Mouse (Mus musculus): ENCODE measurements around the gene 1700030K09Rik. TPM values are rescaled to one million over a fixed set of nuclear protein-coding genes. Genes with fewer than 3 reads are reported as not detected.
A peak's percentile ranks its signal among the peaks of the same experiment; 100 is the strongest.

Gene 1700030K09Rik
- polyA plus RNA-seq, 1 experiment from 2014 or later, result 14.0 TPM

DNA sequence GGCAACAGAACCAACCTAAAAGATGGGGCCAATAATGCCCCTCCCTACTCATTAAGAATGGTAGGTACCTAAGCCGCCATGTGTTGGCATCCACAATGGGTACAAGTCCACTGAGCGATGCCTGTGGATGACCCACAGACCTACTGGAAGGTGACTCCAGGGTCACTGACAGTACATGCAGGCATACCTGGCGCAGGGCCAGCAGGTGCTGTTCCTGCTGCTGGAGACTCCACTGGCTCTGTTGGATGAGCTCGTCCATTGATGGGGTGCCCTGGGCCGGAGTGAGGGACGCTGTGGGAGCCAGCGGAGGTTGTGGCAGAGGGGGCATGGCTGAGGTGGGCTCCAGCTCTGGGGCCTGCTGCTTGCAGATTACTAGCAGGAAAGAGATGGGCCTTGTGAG lies 27.0 kb downstream of the 1700030K09Rik start:
- ATAC-seq (replicated peaks; ENCODE audit: low FRiP score) (no peak), DNase-seq (ENCODE audit: low spot score) (no peak)
- Histone ChIP-seq H3K36me3 (ENCODE audit: control insufficient read depth, insufficient read depth, low read length) (peaks cover 69% of the 10 kb centered on the region), H3K4me2 (no peak overlapping the region), H3K4me3 (ENCODE audit: low read depth, low read length) (no peak overlapping the region), H3K9ac (ENCODE audit: low read depth, low read length) (no peak overlapping the region), H3K9me3 (ENCODE audit: control insufficient read depth, low read length) (no peaks in the 10 kb centered on the region), H3K27ac (ENCODE audit: low read depth, low read length) (no peak overlapping the region), H3K4me1 (replicated peaks; ENCODE audit: control insufficient read depth, insufficient read depth, low read length) (peaks cover 10% of the 10 kb centered on the region; the same call in 1 of the 2 replicates), H3K27me3 (replicated peaks; ENCODE audit: control insufficient read depth, insufficient read depth, low read length) (no peaks in the 10 kb centered on the region)
- WGBS, result 95% methylated on average over 7 of the region's 7 CpGs

DNA sequence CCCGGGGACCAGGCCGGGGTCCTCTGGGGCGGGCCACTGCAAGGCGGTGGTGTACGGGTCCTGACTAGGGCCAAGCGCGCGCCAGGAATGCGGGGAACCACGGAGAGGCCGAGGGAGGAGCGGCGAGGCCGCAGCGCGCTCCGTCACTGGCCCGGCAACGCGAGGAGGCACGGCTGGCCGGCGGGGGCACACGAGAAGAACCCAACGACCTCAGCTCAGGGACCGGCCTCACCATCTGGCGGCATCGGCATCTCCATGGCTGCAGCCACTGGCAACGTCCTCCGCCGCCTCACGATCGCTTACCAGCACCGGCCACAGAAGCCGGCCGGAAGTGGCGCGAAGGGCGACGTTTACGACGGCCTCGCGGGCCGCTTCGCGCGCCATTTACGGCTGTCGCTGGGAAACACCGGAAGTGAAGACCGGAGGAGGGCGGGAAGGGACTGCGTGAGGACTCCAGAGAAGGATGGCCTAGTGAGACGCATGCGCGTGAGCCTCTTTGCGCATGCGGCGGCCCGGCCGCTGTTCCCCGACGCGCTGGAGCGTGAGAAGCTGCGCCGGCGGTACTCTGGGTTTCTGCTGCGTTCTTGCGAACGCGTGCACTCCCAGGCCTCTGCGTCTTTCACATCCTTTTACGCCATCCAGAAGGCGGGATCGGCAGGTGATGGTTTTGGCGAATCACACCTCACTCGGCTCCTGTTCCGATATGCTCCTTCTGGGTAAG lies 31.3 kb downstream of the 1700030K09Rik start, which contains the start of gene Cherp:
Gene Cherp (minus strand): TSS at position 401 of the 721 bp plus-strand sequence.
- peak within 1 kb of the TSS; percentile 67 for H3K9ac ChIP-seq (ENCODE audit: low read depth, low read length)
- peak within 1 kb of the TSS; percentile 67 for H3K4me3 ChIP-seq (ENCODE audit: low read depth, low read length)
- peaks cover 33% of the 10 kb centered on the region for H3K36me3 ChIP-seq (ENCODE audit: control insufficient read depth, insufficient read depth, low read length)
- peak within 1 kb of the TSS; percentile 96 for H3K4me2 ChIP-seq
- H3K4me1 ChIP-seq (replicated peaks; ENCODE audit: control insufficient read depth, insufficient read depth, low read length), result peaks cover 16% of the 10 kb centered on the region
- H3K27ac ChIP-seq (ENCODE audit: low read depth, low read length), result peak within 1 kb of the TSS; percentile 89
- no peaks in the 10 kb centered on the region for H3K27me3 ChIP-seq (replicated peaks; ENCODE audit: control insufficient read depth, insufficient read depth, low read length)
- ATAC-seq (replicated peaks; ENCODE audit: low FRiP score), result peak; percentile 94
- H3K9me3 ChIP-seq (ENCODE audit: control insufficient read depth, low read length), result no peaks in the 10 kb centered on the region
- peak; percentile 96 for DNase-seq (ENCODE audit: low spot score)
- WGBS, result under 1% methylated on average over 72 of the region's 80 CpGs

DNA sequence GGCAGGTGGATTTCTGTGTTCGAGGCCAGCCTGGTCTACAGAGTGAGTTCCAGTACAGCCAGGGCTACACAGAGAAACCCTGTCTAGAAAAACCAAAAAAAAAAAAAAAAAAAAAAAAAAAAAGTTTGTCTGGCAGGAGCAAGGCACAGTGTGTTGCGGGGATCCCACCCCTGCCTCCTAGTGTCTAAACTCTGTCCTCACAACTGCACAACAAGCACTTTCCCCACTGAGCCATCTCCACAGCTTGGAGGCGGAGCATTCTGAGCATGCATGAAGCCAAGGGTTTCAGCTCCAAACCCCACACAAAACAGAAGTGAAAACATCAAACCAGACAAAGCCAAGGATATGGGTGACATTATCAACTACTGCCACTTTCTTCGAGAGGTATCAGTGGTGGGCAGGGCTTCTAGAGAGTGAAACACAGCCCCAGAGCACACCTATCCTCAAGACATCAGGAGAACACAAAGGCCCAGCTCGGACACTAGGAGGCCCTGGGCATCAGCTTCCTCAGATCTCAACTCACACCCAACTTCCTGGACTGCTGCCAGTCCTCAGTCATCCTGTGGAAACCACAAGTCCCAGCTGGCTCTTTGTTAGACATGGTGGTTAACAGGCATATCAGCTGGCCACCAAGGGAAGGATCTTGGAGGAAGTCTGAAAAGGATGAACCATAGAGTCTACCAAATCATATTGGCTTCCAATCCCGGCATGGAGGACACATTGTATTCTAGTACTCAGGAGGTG lies 41.9 kb downstream of the 1700030K09Rik start:
- H3K9me3 ChIP-seq (ENCODE audit: control insufficient read depth, low read length), result no peaks in the 10 kb centered on the region
- no peak overlapping the region for H3K27ac ChIP-seq (ENCODE audit: low read depth, low read length)
- 65% methylated on average over 6 of the region's 6 CpGs for WGBS
- H3K9ac ChIP-seq (ENCODE audit: low read depth, low read length), result no peak overlapping the region
- no peaks in the 10 kb centered on the region for H3K27me3 ChIP-seq (replicated peaks; ENCODE audit: control insufficient read depth, insufficient read depth, low read length)
- H3K4me2 ChIP-seq, result no peak overlapping the region
- peak; percentile 39; the same call in 1 of the 2 replicates for ATAC-seq (replicated peaks; ENCODE audit: low FRiP score)
- H3K36me3 ChIP-seq (ENCODE audit: control insufficient read depth, insufficient read depth, low read length), result peaks cover 25% of the 10 kb centered on the region; the same call in 1 of the 2 replicates
- H3K4me1 ChIP-seq (replicated peaks; ENCODE audit: control insufficient read depth, insufficient read depth, low read length), result peaks cover 2% of the 10 kb centered on the region; the same call in 1 of the 2 replicates
- H3K4me3 ChIP-seq (ENCODE audit: low read depth, low read length), result no peak overlapping the region
- DNase-seq (ENCODE audit: low spot score), result no peak

DNA sequence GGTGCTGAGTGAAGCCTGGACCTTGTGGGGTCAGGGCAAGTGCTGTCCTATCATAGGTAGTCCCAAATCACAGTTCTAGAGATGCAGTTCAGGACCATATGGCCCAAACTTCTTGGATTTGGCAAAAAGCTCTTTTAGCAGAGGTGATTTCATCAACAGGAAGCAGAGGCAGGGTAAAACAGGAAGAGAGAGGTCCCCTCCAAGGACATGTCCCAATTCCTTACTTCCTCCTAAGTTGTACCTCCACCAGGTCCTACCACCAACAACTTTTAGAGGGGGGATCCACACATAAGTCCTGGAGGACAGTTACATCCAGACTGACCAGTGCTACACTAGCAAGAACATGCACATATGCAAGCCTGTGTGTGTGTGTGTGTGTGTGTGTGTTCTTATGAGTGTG lies 43.3 kb downstream of the 1700030K09Rik start:
- DNase-seq (ENCODE audit: low spot score) (no peak), ATAC-seq (replicated peaks; ENCODE audit: low FRiP score) (no peak)
- peaks cover 10% of the 10 kb centered on the region for H3K4me1 ChIP-seq (replicated peaks; ENCODE audit: control insufficient read depth, insufficient read depth, low read length)
- no peaks in the 10 kb centered on the region for H3K27me3 ChIP-seq (replicated peaks; ENCODE audit: control insufficient read depth, insufficient read depth, low read length)
- H3K27ac ChIP-seq (ENCODE audit: low read depth, low read length), result no peak overlapping the region
- H3K4me2 ChIP-seq, result no peak overlapping the region
- H3K9me3 ChIP-seq (ENCODE audit: control insufficient read depth, low read length), result no peaks in the 10 kb centered on the region
- H3K9ac ChIP-seq (ENCODE audit: low read depth, low read length), result no peak overlapping the region
- H3K36me3 ChIP-seq (ENCODE audit: control insufficient read depth, insufficient read depth, low read length), result peaks cover 25% of the 10 kb centered on the region; the same call in 1 of the 2 replicates
- H3K4me3 ChIP-seq (ENCODE audit: low read depth, low read length), result no peak overlapping the region

DNA sequence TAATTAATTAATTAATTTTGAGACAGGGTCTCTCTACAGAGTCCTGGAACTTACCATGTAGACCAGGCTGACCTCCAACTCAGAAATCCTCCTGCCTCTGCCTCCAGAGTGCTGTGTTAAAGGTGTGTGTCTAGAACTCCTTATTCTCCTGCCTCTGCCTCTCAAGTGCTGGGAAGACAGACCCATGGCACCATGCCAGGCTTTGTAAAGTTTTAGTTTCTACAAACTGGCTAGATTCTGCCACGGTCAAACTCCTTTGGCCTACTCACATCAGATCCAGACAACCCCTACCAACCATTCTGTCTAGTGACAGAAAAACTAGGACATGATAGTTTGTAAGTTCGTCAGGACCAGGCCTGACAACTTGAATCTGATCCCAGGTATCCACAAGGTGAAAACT lies 47.3 kb downstream of the 1700030K09Rik start:
- 85% methylated on average over 2 of the region's 2 CpGs for WGBS
- no peak overlapping the region for H3K27ac ChIP-seq (ENCODE audit: low read depth, low read length)
- H3K4me1 ChIP-seq (replicated peaks; ENCODE audit: control insufficient read depth, insufficient read depth, low read length), result peaks cover 18% of the 10 kb centered on the region
- H3K36me3 ChIP-seq (ENCODE audit: control insufficient read depth, insufficient read depth, low read length), result peaks cover 24% of the 10 kb centered on the region
- no peak overlapping the region; the same call in 1 of the 2 replicates for H3K9ac ChIP-seq (ENCODE audit: low read depth, low read length)
- ATAC-seq (replicated peaks; ENCODE audit: low FRiP score) (no peak), DNase-seq (ENCODE audit: low spot score) (no peak)
- peak overlapping the region; percentile 96 for H3K4me2 ChIP-seq
- H3K9me3 ChIP-seq (ENCODE audit: control insufficient read depth, low read length), result no peaks in the 10 kb centered on the region
- H3K4me3 ChIP-seq (ENCODE audit: low read depth, low read length), result peak overlapping the region; percentile 18
- no peaks in the 10 kb centered on the region for H3K27me3 ChIP-seq (replicated peaks; ENCODE audit: control insufficient read depth, insufficient read depth, low read length)

DNA sequence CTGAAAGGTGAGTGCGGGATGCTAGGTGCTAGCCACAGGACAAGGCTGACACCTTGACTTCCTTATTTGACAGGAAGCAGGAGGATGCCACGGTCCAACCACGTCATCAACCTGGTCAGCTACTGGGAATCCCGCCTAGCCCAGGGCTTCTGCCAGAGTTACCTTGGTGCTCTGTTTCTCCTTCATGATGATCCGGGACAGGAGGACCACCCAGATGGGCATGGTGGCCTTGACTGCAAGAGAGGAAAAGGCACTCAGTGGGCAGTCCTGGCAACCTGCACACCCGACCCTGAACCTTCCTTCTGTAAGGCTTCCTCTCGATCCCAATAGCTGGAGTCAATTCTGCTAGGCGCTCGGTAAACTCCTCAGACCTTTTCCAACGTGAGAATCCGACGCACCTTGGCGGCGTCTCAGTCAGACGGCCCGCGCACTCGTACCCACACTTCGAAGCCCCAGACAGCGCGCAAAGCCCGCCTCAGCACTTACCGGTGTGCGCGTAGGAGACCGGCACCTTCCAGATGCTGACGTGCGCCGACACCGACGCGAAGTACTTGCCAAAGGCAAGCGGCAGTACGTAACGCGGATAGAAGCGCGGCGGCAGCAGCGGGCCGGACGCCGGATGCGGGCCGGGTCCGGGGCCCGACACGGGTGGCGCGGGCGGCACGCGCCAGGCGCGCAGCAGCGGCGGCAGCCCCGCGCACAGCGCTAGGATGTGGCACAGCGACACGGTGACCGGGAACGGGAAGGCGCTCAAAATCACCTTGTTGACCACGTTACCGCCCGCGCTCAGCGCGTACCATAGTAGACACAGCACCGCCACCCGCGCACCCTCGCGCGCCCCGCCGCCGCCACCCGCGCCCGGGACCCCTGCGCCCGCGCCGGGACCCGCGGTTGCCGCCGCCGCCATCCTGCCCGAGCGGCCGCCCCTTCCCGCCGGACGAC lies 48.3 kb downstream of the 1700030K09Rik start, which contains the start of gene Slc35e1:
Gene Slc35e1 (minus strand): TSS at position 935 of the 942 bp plus-strand sequence.
- DNase-seq (ENCODE audit: low spot score) (peak; percentile 65), ATAC-seq (replicated peaks; ENCODE audit: low FRiP score) (peak; percentile 32)
- Histone ChIP-seq H3K9me3 (ENCODE audit: control insufficient read depth, low read length) (no peaks in the 10 kb centered on the region), H3K27ac (ENCODE audit: low read depth, low read length) (peak within 1 kb of the TSS; percentile 83), H3K27me3 (replicated peaks; ENCODE audit: control insufficient read depth, insufficient read depth, low read length) (no peaks in the 10 kb centered on the region), H3K4me3 (ENCODE audit: low read depth, low read length) (peak within 1 kb of the TSS; percentile 96), H3K4me2 (peak within 1 kb of the TSS; percentile 96), H3K36me3 (ENCODE audit: control insufficient read depth, insufficient read depth, low read length) (peaks cover 33% of the 10 kb centered on the region), H3K4me1 (replicated peaks; ENCODE audit: control insufficient read depth, insufficient read depth, low read length) (peaks cover 18% of the 10 kb centered on the region), H3K9ac (ENCODE audit: low read depth, low read length) (peak within 1 kb of the TSS; percentile 92)
- 1% methylated on average over 92 of the region's 98 CpGs for WGBS

DNA sequence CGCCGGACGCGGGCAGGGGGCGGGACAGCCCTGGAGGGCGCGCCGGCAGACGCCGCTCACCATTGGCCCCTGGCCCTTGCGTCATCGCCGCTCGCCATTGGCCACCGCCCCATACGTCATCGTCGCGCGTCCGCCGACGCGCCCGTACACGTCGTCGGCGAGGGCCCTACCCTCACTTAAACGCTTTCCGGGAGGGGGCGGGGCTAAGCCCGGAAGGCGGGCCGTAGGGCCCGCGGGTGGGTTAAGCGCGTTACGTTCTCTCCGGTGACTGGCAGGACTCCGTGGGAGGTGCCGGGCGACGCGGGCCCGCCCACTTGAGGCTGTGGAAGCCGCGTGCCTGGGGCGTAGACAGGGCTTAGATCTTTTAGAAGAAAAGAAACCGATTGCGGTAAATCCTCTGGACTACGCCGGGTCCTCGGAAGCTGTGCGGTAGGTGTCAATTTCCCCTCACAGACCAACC lies 49.0 kb downstream of the 1700030K09Rik start:
- peak; percentile 94 for ATAC-seq (replicated peaks; ENCODE audit: low FRiP score)
- DNase-seq (ENCODE audit: low spot score), result peak; percentile 99
- WGBS, result under 1% methylated on average over 53 of the region's 56 CpGs

DNA sequence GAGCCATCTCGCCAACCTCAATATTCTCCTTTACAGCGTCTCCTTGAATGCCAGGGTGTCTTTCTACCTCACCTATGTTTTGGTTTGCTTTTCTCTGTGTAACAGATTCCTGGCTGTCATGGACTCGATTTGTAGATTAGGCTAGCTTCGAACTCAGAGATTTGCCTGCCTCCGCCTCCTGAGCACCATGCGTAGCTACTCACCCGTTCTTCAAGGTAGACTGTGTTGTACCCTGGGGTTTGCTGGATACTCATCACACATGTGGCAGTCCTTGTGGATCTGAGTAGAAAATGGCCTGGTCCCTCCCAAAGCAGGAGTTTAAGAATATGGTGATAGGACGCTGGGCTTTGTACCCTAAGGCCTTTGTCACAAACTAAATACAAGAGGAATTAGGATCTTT lies 49.7 kb downstream of the 1700030K09Rik start:
- 13% methylated on average over 8 of the region's 8 CpGs for WGBS
- Histone ChIP-seq H3K36me3 (ENCODE audit: control insufficient read depth, insufficient read depth, low read length) (peaks cover 29% of the 10 kb centered on the region), H3K9me3 (ENCODE audit: control insufficient read depth, low read length) (no peaks in the 10 kb centered on the region), H3K27me3 (replicated peaks; ENCODE audit: control insufficient read depth, insufficient read depth, low read length) (no peaks in the 10 kb centered on the region), H3K4me1 (replicated peaks; ENCODE audit: control insufficient read depth, insufficient read depth, low read length) (peaks cover 18% of the 10 kb centered on the region), H3K4me2 (peak overlapping the region; percentile 94), H3K9ac (ENCODE audit: low read depth, low read length) (peak overlapping the region; percentile 76), H3K27ac (ENCODE audit: low read depth, low read length) (peak overlapping the region; percentile 75), H3K4me3 (ENCODE audit: low read depth, low read length) (peak overlapping the region; percentile 96)
- ATAC-seq (replicated peaks; ENCODE audit: low FRiP score) (no peak), DNase-seq (ENCODE audit: low spot score) (no peak)

More for the DNA sequence above, 49.0 kb downstream of the 1700030K09Rik start:
- Histone ChIP-seq H3K9me3 (ENCODE audit: control insufficient read depth, low read length) (no peaks in the 10 kb centered on the region), H3K36me3 (ENCODE audit: control insufficient read depth, insufficient read depth, low read length) (peaks cover 33% of the 10 kb centered on the region), H3K4me1 (replicated peaks; ENCODE audit: control insufficient read depth, insufficient read depth, low read length) (peaks cover 18% of the 10 kb centered on the region), H3K4me3 (ENCODE audit: low read depth, low read length) (peak overlapping the region; percentile 96), H3K27me3 (replicated peaks; ENCODE audit: control insufficient read depth, insufficient read depth, low read length) (no peaks in the 10 kb centered on the region), H3K9ac (ENCODE audit: low read depth, low read length) (peak overlapping the region; percentile 92), H3K4me2 (peak overlapping the region; percentile 94), H3K27ac (ENCODE audit: low read depth, low read length) (peak overlapping the region; percentile 83)
